Mouse (Mus musculus): ENCODE data around the gene Cyp2d26. TPM values are rescaled to one million over a fixed set of nuclear protein-coding genes. Genes with fewer than 3 reads are reported as not detected.
A peak's percentile ranks its signal among the peaks of the same experiment; 100 is the strongest.
"Not testable (repeated sequence)": the region's sequence is repeated elsewhere in the genome, so short reads cannot be mapped to it uniquely, and the experiment has no call there.

The Cyp2d26 gene
- total RNA-seq (2021) = under 1 TPM in 1 of 2 experiments, not detected in 1; 0.86 TPM
- long read RNA-seq, experiment 1 = 0 reads
- long read RNA-seq, experiment 2 = 0 reads

- no peak for DNase-seq (ENCODE audit: low spot score in 2 of 2)
These were observed at the start of gene Cyp2d26 for GRCm38 (mm10) chr15:82794277-82794676. Gene Cyp2d26 (minus strand): TSS chr15:82794294.

GRCm38 (mm10) chr15:82839146-82839545, 45.1 kb upstream of the Cyp2d26 start:
- DNase-seq (ENCODE audit: low spot score in 2 of 2) = no peak

- DNase-seq (ENCODE audit: low spot score in 2 of 2) = no peak
These were observed 35.8 kb upstream of the Cyp2d26 start for GRCm38 (mm10) chr15:82829917-82830316.

DNA sequence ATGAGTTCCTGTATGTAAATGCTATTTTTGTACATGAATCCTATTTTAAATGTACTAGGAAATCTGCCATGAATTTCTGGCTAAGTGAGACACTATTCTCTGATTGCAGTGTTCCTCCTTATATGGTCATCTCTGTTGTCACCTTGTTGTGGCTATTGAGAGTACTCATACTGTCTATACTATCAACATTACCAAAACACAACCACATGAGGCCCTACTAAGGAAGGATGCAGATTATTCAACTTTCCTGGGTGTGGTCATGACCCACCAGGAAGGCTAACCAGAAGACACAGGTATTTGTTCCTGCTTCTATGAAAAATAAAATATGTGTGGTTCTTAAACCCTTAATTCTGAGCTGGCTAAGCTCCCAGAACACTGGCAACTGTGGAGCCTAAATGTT, 31.8 kb upstream of the Cyp2d26 start:
- DNase-seq (ENCODE audit: low spot score in 2 of 2) = no peak

GRCm38 (mm10) chr15:82822347-82822746, 28.3 kb upstream of the Cyp2d26 start:
- DNase-seq (ENCODE audit: low spot score in 2 of 2) = no peak

DNA sequence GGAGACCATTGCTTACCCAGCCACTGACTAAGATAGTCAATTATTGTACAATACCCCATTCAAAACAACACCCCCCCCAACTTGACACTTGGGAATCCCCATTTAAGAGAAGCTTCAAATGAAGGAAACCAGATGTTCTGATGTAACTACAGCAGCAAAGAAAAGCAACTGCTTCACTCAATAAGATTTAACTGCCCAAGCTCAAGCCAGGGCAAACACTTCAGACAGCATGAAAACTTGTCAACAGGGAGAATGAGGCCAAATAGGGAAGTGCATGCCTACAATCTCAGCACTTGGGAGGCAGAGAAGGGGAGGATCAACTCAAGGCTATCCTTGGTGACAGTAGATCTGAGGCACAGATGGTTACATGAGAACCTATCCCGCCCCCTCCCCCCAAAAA, 27.6 kb upstream of the Cyp2d26 start:
- DNase-seq (ENCODE audit: low spot score in 2 of 2) = no peak

- no peak for DNase-seq (ENCODE audit: low spot score in 2 of 2)
These were observed 21.2 kb upstream of the Cyp2d26 start for GRCm38 (mm10) chr15:82815296-82815695.

GRCm38 (mm10) chr15:82814806-82815205, 20.7 kb upstream of the Cyp2d26 start:
- peak; percentile 60 to 67 for DNase-seq (ENCODE audit: low spot score in 2 of 2)

DNA sequence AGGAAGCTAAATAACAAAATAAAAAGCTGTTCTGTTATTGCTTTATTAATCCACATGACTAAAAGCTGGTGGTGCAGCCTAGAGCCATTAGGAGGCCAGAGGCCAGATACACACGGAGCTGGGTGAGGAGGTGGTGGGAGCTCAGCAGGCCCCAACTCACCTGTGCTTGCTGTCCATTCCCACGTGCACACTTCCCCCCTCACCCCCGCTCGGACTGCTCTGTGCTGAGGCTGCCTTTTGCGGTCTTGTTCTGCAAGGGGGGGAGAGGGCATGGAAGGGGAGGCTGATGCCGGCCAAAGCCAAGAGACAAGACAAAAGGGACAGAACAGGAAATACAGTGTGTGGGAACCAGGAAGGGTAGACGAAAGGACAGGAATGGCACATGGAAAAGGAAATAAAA, 20.2 kb upstream of the Cyp2d26 start:
- no peak for DNase-seq (ENCODE audit: low spot score in 2 of 2)

DNA sequence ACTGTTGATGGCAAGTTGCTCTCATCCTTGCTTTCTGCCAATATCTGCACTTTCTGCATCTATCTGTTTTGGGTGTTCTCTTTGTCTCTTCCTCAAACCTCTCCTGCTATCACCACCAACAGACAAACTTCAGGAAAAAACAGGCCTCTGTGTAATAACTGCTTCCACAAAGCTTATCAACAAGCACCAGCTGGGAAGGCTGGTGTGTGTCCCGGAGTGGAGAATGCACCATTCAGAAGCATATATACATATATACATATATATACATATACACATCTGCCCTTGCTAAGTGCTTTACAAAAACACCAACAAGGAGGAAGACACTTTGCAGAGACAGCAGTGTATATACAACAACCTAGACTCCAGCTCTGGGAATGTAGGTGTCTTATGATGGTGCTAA, 16.5 kb upstream of the Cyp2d26 start:
- no peak for DNase-seq (ENCODE audit: low spot score in 2 of 2)

DNA sequence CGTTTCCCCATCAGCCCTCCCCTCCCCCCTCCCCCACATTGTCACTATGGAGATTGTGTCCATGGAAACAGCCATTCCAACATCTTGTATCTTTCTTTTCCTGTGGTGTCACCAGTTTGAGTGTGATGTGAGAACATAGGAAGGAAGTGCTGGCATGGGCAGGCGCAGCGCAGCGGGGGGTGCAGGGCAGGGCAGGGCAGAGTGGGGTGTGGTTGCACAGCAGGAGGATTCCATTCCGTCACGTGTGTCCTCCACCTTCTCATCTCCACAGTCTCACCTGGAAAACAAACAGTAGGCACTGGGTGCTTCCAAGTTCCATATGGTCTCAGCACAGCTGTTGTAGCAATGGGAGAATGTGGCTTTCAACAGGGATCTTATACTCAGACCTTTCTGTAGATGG, 15.4 kb upstream of the Cyp2d26 start:
- no peak for DNase-seq (ENCODE audit: low spot score in 2 of 2)

GRCm38 (mm10) chr15:82806969-82807763, 13.1 kb upstream of the Cyp2d26 start:
- DNase-seq (ENCODE audit: low spot score in 2 of 2) = no peak

DNA sequence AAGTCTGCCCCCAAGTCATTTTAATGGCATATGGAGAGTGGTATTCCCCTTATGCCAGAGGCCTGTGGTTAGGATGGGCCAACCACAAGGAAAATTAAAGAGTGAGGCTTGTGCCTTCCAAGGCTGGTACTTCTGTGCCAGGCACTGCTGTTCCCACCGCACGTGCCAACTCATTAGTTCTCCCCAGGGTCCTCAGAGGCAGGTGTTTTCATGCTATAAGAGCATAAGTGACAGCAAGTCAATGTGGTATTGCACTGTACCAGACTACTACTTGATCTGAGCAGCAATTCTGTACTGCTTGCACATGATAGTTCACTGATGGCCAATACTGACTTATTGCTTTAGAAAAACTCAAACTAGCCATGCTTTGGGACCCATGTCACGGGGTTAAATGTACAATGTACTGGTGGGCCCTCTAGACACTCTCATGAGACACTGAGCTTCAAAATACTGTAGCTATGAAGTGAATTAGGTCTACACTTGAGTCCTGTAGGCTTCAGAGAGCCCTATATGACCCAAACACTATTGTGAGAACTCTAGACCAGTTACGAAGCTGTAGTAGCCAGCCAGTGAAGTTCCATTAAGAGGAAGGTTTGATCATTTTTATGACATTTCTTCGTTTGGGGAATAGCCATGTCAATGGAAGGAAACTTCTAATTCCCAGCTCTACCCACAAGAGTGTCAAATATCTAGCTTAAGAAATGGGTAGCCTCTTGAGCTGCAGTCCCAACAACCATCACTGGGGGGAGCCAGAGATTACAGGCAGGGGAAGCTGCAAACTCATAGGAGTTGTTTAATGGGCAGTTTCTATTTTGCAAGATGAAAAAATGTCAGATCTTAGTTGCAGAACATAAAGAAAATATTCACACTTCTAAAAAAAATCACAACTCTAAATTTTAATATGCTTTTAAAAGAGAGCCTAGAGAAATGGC, 10.9 kb upstream of the Cyp2d26 start:
- DNase-seq (ENCODE audit: low spot score in 2 of 2) = peak; percentile 75 to 84

DNA sequence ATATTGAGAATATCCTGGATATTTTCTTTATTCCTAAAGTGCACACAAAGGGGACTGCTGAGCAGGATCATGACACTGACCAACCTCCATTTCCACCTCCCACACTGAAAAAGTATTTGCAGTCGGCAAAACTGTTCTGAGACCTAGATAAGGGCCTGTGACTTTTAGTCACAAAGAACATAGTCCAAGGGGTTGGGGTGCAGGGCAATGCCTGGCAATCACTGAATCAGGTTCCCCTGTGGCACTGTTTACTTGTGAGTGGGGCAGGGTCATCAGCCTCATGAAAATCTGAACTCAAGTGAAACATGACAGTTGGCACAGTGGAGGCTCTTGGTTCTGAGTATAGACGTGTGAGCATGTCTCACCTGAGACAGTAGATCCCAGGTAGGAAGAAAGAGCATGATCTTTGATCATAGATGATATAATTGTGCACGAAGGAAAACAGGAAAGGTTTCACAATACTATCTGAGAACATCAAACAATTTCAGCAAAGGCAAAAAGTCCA, 1.9 kb upstream of the Cyp2d26 start:
- no peak for DNase-seq (ENCODE audit: low spot score in 2 of 2)

- DNase-seq (ENCODE audit: low spot score in 2 of 2) = no peak
These were observed 226 bp downstream of the Cyp2d26 start for GRCm38 (mm10) chr15:82793868-82794267.

DNA sequence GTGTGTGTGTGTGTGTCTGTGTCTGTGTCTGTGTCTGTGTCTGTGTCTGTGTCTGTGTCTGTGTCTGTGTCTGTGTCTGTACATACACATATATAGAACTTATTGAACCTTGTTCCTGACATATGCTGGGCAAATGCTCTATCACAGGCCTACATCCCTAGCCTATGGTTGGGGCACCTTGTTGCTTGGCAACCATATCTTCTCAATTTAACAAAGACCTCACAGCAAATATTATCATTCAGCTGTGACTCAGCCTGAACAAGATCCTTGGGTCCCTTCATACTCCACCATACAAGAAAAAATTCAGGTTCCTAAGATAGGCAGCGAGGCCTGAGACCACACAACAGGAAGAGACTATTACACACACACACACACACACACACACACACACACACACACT, 640 bp downstream of the Cyp2d26 start:
- DNase-seq (ENCODE audit: low spot score in 2 of 2) = no peak

- no peak for DNase-seq (ENCODE audit: low spot score in 2 of 2)
These were observed 1.5 kb downstream of the Cyp2d26 start for GRCm38 (mm10) chr15:82792566-82792965.

- DNase-seq (ENCODE audit: low spot score in 2 of 2) = no peak
These were observed 9.5 kb downstream of the Cyp2d26 start for GRCm38 (mm10) chr15:82784581-82784980.

GRCm38 (mm10) chr15:82783800-82784199, 10.3 kb downstream of the Cyp2d26 start:
- no peak for DNase-seq (ENCODE audit: low spot score in 2 of 2)

- DNase-seq (ENCODE audit: low spot score in 2 of 2) = not testable (repeated sequence)
These were observed 16.2 kb downstream of the Cyp2d26 start for GRCm38 (mm10) chr15:82777856-82778255.

DNA sequence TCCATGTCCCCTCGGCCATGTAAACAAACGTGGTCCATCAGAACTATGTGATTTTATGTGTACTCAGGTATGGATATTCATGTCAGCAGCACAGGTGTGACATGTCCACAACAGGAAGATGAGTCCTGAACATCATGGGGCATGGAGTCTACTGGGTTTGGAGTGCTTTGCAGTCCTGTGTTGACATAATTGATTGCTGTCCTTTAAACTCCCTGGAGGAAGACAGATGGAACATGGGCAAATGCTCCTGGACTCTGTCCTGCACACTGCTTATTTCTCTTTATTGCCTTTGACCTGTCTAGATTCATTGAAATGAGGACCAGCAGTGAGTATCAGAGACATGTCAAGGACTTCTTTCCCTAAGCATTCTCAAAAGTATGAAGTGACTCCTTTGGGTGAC, 28.2 kb downstream of the Cyp2d26 start:
- DNase-seq (ENCODE audit: low spot score in 2 of 2) = no peak

- no peak for DNase-seq (ENCODE audit: low spot score in 2 of 2)
These were observed 29.2 kb downstream of the Cyp2d26 start for GRCm38 (mm10) chr15:82764881-82765280.
